Mouse (Mus musculus): ENCODE results near the gene Pgm1.

- TF ChIP-seq EP300 (IDR thresholded peaks at IDR 0.05) (no peak), CTCF (IDR thresholded peaks at IDR 0.05) (no peak)
These were observed 26.2 kb downstream of the Pgm1 start for GRCm38 (mm10) chr4:99955396-99955795.
